Comparison of ENCODE assay signal across 11 mouse cellular contexts in genomic region chr12:98294241-98294640, GRCm38 (mm10).
"Had no signal": no experiment of that assay in that cellular context is flagged by ENCODE, and none has a peak within 500 bp of the region (broad histone marks: within the 10 kb centered on the region; RNA-seq: fewer than 3 reads in every experiment).

No protein-coding gene starts in this region.

- DNase-seq: liver, embryonic 13.5 days; liver, postnatal 0 days; lung, adult 2 months; lung, postnatal 14 days; lung, postnatal 36 days; thymus, adult 2 months; thymus, postnatal 25 days; thymus, postnatal 4 days had no signal

- ATAC-seq: liver, postnatal 0 days; lung, postnatal 0 days; midbrain, embryonic 13.5 days; midbrain, embryonic 15.5 days had no signal
